Mouse (Mus musculus) cortical plate, adult 2 months (tissue): Measurements from ENCODE around the gene Ifit3.

Experiments
- CTCF ChIP-seq: fragments of 200-500 bp; IDR thresholded peaks from 2 replicates; pipeline ENCODE4 v1.5.1; 2011; ENCODE audit warnings: mild to moderate bottlenecking, control low read depth, low read length; ENCODE audit not compliant: insufficient read depth; ENCODE audit errors: extremely low read depth
- POLR2A ChIP-seq: fragments of 200-500 bp; IDR thresholded peaks from 2 replicates; pipeline ENCODE4 v1.6.1; 2011; ENCODE audit warnings: mild to moderate bottlenecking, low read length, control low read depth; ENCODE audit not compliant: insufficient read depth; ENCODE audit errors: extremely low read depth

- TF ChIP-seq CTCF (no peak), POLR2A (no peak)
These were observed 37.1 kb upstream of the Ifit3 start for GRCm38 (mm10) chr19:34546211-34546610.
